Mouse (Mus musculus) stomach, postnatal 0 days (tissue): ENCODE data around the gene Mfsd7a. TPM values are rescaled to one million over a fixed set of nuclear protein-coding genes. Genes with fewer than 3 reads are reported as not detected.
A peak's percentile ranks its signal among the peaks of the same experiment; 100 is the strongest.

Experiments used
- ATAC-seq: fragments of 200-750 bp; cut with Nextera tagmentation; 2 replicates; pipeline ENCODE4 v1.8.0; 2017; ENCODE audit not compliant: low FRiP score, low TSS enrichment
- DNase-seq: peaks from one replicate; pipeline ENCODE4 v3.0.0-alpha.2; 2016; ENCODE audit warnings: low spot score
- H3K27ac ChIP-seq: fragments of 300-500 bp; sonication (generic); replicated peaks from 2 replicates; pipeline ENCODE4 v1.5.1; 2014; ENCODE audit warnings: mild to moderate bottlenecking, control low read depth
- H3K27me3 ChIP-seq: fragments of 300-500 bp; sonication (generic); 2 replicates; pipeline ENCODE4 v1.6.1; 2014; ENCODE audit warnings: low read length; ENCODE audit not compliant: control insufficient read depth, insufficient read depth
- H3K36me3 ChIP-seq: fragments of 300-500 bp; sonication (generic); 2 replicates; pipeline ENCODE4 v1.6.1; 2014; ENCODE audit warnings: low read length, mixed read lengths; ENCODE audit not compliant: control insufficient read depth, insufficient read depth
- H3K4me1 ChIP-seq: fragments of 300-500 bp; sonication (generic); replicated peaks from 2 replicates; pipeline ENCODE4 v1.6.1; 2014; ENCODE audit warnings: antibody characterized with exemption; ENCODE audit not compliant: control insufficient read depth, insufficient read depth
- H3K4me2 ChIP-seq: fragments of 300-500 bp; sonication (generic); replicated peaks from 2 replicates; pipeline ENCODE4 v1.6.1; 2014; ENCODE audit warnings: low read depth, mild to moderate bottlenecking, control low read depth, moderate library complexity
- H3K4me3 ChIP-seq: fragments of 300-500 bp; sonication (generic); 2 replicates; pipeline ENCODE4 v1.5.1; 2014; ENCODE audit warnings: low read depth, low read length, control low read depth
- H3K9ac ChIP-seq: fragments of 300-500 bp; sonication (generic); 2 replicates; pipeline ENCODE4 v1.6.1; 2014; ENCODE audit warnings: mild to moderate bottlenecking, low read length, control low read depth, mixed read lengths
- H3K9me3 ChIP-seq: fragments of 300-500 bp; sonication (generic); 2 replicates; pipeline ENCODE4 v1.6.1; 2016; ENCODE audit warnings: low read length; ENCODE audit not compliant: control insufficient read depth
- CTCF ChIP-seq: IDR thresholded peaks from 2 replicates; pipeline ENCODE4 v1.5.1; 2016; ENCODE audit warnings: antibody characterized with exemption, low read depth, mild to moderate bottlenecking, moderate library complexity
- EP300 ChIP-seq: optimal IDR thresholded peaks from 2 replicates; pipeline ENCODE3; 2016; ENCODE audit warnings: antibody characterized with exemption
- WGBS: fragments of 180-500 bp; shearing (Covaris S2); extraction: QIAGEN DNeasy Blood & Tissue Kit; methylation state at CpG from one replicate; pipeline ENCODE4 v1.1.7; 2014; 5-methylcytosine and 5-hydroxymethylcytosine counted together
- polyA plus RNA-seq: library from polyadenylated mRNA; unstranded; fragments of >200 nt; fragmentation: Nextera tagmentation; extraction: Ambion mirVana; gene quantifications from 2 replicates; pipeline ENCODE4 v1.2.1, GENCODE M21; 2015

Mfsd7a gene
- polyA plus RNA-seq, 1 experiment from 2014 or later: 1.1 TPM

GRCm38 (mm10) chr5:108460461-108460860, 11.8 kb upstream of the Mfsd7a start:
- Histone ChIP-seq H3K9me3 (no peaks in the 10 kb centered on the region), H3K36me3 (no peaks in the 10 kb centered on the region), H3K4me2 (peak overlapping the region; percentile 78), H3K27ac (no peak overlapping the region), H3K4me1 (peaks cover 4% of the 10 kb centered on the region), H3K4me3 (peak overlapping the region; percentile 96), H3K9ac (peak overlapping the region; percentile 99; the same call in 1 of the 2 replicates), H3K27me3 (no peaks in the 10 kb centered on the region)
- 41% methylated on average over 6 of the region's 6 CpGs for WGBS
- no peak for TF ChIP-seq EP300
- no peak for TF ChIP-seq CTCF
- DNase-seq (no peak), ATAC-seq (no peak)

DNA sequence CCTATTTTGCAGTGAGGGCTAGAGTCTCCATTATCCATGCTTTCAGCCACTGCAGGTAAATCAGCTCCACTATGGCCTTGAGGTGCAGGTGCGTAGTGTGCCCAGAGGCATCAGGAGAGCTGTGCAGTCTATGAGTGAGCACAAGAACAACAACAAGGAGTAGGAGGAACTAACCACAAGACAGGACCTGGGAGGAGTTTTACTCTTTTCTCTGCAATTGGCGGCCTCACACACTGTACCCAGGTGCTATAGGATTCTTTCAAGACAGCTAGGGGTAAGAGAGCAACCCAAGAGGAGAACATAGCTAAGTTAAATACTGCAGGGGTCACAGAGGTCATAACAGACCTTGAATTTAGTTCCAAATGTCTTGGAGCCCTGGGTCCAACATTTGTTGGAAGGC, 10.0 kb upstream of the Mfsd7a start:
- H3K27me3 ChIP-seq: no peaks in the 10 kb centered on the region
- no peak for TF ChIP-seq CTCF
- TF ChIP-seq EP300: no peak
- H3K9ac ChIP-seq: no peak overlapping the region
- H3K27ac ChIP-seq: no peak overlapping the region
- peaks cover 4% of the 10 kb centered on the region for H3K4me1 ChIP-seq
- H3K36me3 ChIP-seq: no peaks in the 10 kb centered on the region
- H3K4me3 ChIP-seq: no peak overlapping the region
- H3K9me3 ChIP-seq: no peaks in the 10 kb centered on the region
- WGBS: 79% methylated on average over 2 of the region's 2 CpGs
- DNase-seq (no peak), ATAC-seq (no peak)
- no peak overlapping the region for H3K4me2 ChIP-seq

- TF ChIP-seq CTCF (no peak), EP300 (no peak)
- Histone ChIP-seq H3K27ac (no peak overlapping the region), H3K4me2 (no peak overlapping the region), H3K4me3 (no peak overlapping the region), H3K36me3 (no peaks in the 10 kb centered on the region), H3K27me3 (no peaks in the 10 kb centered on the region), H3K9me3 (no peaks in the 10 kb centered on the region), H3K4me1 (no peaks in the 10 kb centered on the region; the same call in 1 of the 2 replicates), H3K9ac (no peak overlapping the region)
- 46% methylated on average over 3 of the region's 3 CpGs for WGBS
- DNase-seq (no peak), ATAC-seq (no peak)
These were observed 5.4 kb upstream of the Mfsd7a start for GRCm38 (mm10) chr5:108454094-108454493.

- no peak overlapping the region for H3K4me3 ChIP-seq
- WGBS: 82% methylated on average over 1 of the region's 1 CpGs
- H3K4me2 ChIP-seq: no peak overlapping the region
- no peak overlapping the region for H3K27ac ChIP-seq
- DNase-seq (no peak), ATAC-seq (no peak)
- no peak overlapping the region for H3K9ac ChIP-seq
- H3K4me1 ChIP-seq: no peaks in the 10 kb centered on the region; the same call in 1 of the 2 replicates
- no peaks in the 10 kb centered on the region for H3K27me3 ChIP-seq
- H3K9me3 ChIP-seq: no peaks in the 10 kb centered on the region
- H3K36me3 ChIP-seq: no peaks in the 10 kb centered on the region
- TF ChIP-seq CTCF: no peak
- no peak for TF ChIP-seq EP300
These were observed 3.7 kb upstream of the Mfsd7a start for GRCm38 (mm10) chr5:108452422-108452821.

- Histone ChIP-seq H3K27me3 (no peaks in the 10 kb centered on the region), H3K4me2 (no peak overlapping the region), H3K27ac (no peak overlapping the region), H3K9me3 (no peaks in the 10 kb centered on the region), H3K4me3 (no peak overlapping the region), H3K9ac (no peak overlapping the region), H3K36me3 (no peaks in the 10 kb centered on the region), H3K4me1 (no peaks in the 10 kb centered on the region; the same call in 1 of the 2 replicates)
- WGBS: 86% methylated on average over 1 of the region's 1 CpGs
- TF ChIP-seq CTCF: no peak
- ATAC-seq (no peak), DNase-seq (no peak)
These were observed 2.9 kb upstream of the Mfsd7a start for GRCm38 (mm10) chr5:108451611-108452010.

- no peaks in the 10 kb centered on the region for H3K36me3 ChIP-seq
- H3K9ac ChIP-seq: no peak overlapping the region
- no peak overlapping the region for H3K27ac ChIP-seq
- ATAC-seq (no peak), DNase-seq (no peak)
- WGBS: 71% methylated on average over 8 of the region's 8 CpGs
- H3K27me3 ChIP-seq: no peaks in the 10 kb centered on the region
- no peak overlapping the region for H3K4me2 ChIP-seq
- TF ChIP-seq EP300: no peak
- TF ChIP-seq CTCF: no peak
- H3K4me3 ChIP-seq: no peak overlapping the region
- H3K9me3 ChIP-seq: no peaks in the 10 kb centered on the region
- H3K4me1 ChIP-seq: no peaks in the 10 kb centered on the region; the same call in 1 of the 2 replicates
These were observed 2.3 kb upstream of the Mfsd7a start for GRCm38 (mm10) chr5:108450837-108451540.
